Mouse (Mus musculus) heart, postnatal 10 days (tissue): ENCODE data around the gene Tecta. TPM values are rescaled to one million over a fixed set of nuclear protein-coding genes. Genes with fewer than 3 reads are reported as not detected.

Source experiments
- DNase-seq, 2 experiments: peaks; one replicate each; pipeline ENCODE4 v3.0.0; 2021
- intact Hi-C: fragments of 180-260 bp; cut with DNase I; formaldehyde crosslinking; loops from one replicate; pipeline ENCODE4 v1.15.1; 2025
- total RNA-seq, 2 experiments: library from RNA; stranded (reverse); gene quantifications; 2 replicates each; pipeline ENCODE4 v1.2.3; 2021

The Tecta gene
- total RNA-seq, 2 experiments from 2014 or later: 0.19 to 0.22 TPM

GRCm38 (mm10) chr9:42388490-42388889 lies 11.2 kb downstream of the Tecta start:
- no peak for DNase-seq
- intact Hi-C loops: loop anchor here (1.0 kb wide), 1 partner anchor 556 kb away; the partner anchor contains the start of gene Grik4

GRCm38 (mm10) chr9:42387038-42387437 lies 12.7 kb downstream of the Tecta start:
- intact Hi-C loops: no loop called here

GRCm38 (mm10) chr9:42385656-42386055 lies 14.1 kb downstream of the Tecta start:
- no peak for DNase-seq
- intact Hi-C loops: no loop called here

More at GRCm38 (mm10) chr9:42387038-42387437, 12.7 kb downstream of the Tecta start:
- no peak for DNase-seq

- intact Hi-C loops: no loop called here
- DNase-seq: no peak
Measured at GRCm38 (mm10) chr9:42382628-42383347, 16.9 kb downstream of the Tecta start.

- DNase-seq: no peak
- intact Hi-C loops: no loop called here
Measured at GRCm38 (mm10) chr9:42382063-42382462, 17.7 kb downstream of the Tecta start.

- DNase-seq: no peak
- intact Hi-C loops: no loop called here
Measured at GRCm38 (mm10) chr9:42378071-42378470, 21.7 kb downstream of the Tecta start.

GRCm38 (mm10) chr9:42377656-42378055 lies 22.1 kb downstream of the Tecta start:
- DNase-seq: no peak
- intact Hi-C loops: no loop called here

- no peak for DNase-seq
- intact Hi-C loops: no loop called here
Measured at GRCm38 (mm10) chr9:42371670-42372368, 27.9 kb downstream of the Tecta start.

GRCm38 (mm10) chr9:42357585-42357984 lies 42.1 kb downstream of the Tecta start:
- intact Hi-C loops: no loop called here
- no peak for DNase-seq

- intact Hi-C loops: no loop called here
Measured at GRCm38 (mm10) chr9:42354871-42355270, 44.9 kb downstream of the Tecta start.

GRCm38 (mm10) chr9:42349791-42350190 lies 49.9 kb downstream of the Tecta start:
- DNase-seq: no peak
- intact Hi-C loops: no loop called here

More at GRCm38 (mm10) chr9:42354871-42355270, 44.9 kb downstream of the Tecta start:
- DNase-seq: no peak

GRCm38 (mm10) chr9:42346297-42346696 lies 53.4 kb downstream of the Tecta start:
- intact Hi-C loops: no loop called here
- no peak for DNase-seq

GRCm38 (mm10) chr9:42339151-42339550 lies 60.6 kb downstream of the Tecta start:
- no peak for DNase-seq
- intact Hi-C loops: no loop called here

GRCm38 (mm10) chr9:42337026-42337425 lies 62.7 kb downstream of the Tecta start:
- intact Hi-C loops: no loop called here
- DNase-seq: no peak

GRCm38 (mm10) chr9:42336575-42336974 lies 63.2 kb downstream of the Tecta start:
- intact Hi-C loops: no loop called here
- DNase-seq: no peak

GRCm38 (mm10) chr9:42334885-42335284 lies 64.8 kb downstream of the Tecta start:
- intact Hi-C loops: no loop called here
- DNase-seq: no peak

- intact Hi-C loops: no loop called here
- no peak for DNase-seq
Measured at GRCm38 (mm10) chr9:42332692-42333091, 67.0 kb downstream of the Tecta start.

GRCm38 (mm10) chr9:42331341-42331740 lies 68.4 kb downstream of the Tecta start:
- intact Hi-C loops: no loop called here
- DNase-seq: no peak

- intact Hi-C loops: loop anchor here (5.0 to 10.0 kb wide), 3 partner anchors 223 to 455 kb away; no protein-coding TSS in a partner anchor
- DNase-seq: peak; percentile 42 to 51
Measured at GRCm38 (mm10) chr9:42329753-42330152, 70.0 kb downstream of the Tecta start.

GRCm38 (mm10) chr9:42326688-42327440 lies 72.9 kb downstream of the Tecta start:
- intact Hi-C loops: loop anchor here (1.0 to 10.0 kb wide), 5 partner anchors 225 to 617 kb away; partner anchors contain the start of gene Grik4
- peak; percentile 32 to 55 for DNase-seq
